Mouse (Mus musculus): ENCODE data around the gene Cyp2d11. TPM values are rescaled to one million over a fixed set of nuclear protein-coding genes. Genes with fewer than 3 reads are reported as not detected.

Cyp2d11 gene
- polyA plus RNA-seq, 1 experiment: not detected

- 89% methylated on average over 3 of the region's 3 CpGs for whole genome bisulfite sequencing
- DNase-seq: no peak
- no peaks in the 10 kb centered on the region; the same call in 1 of the 2 replicates for H3K27me3 ChIP-seq (ENCODE audit: control insufficient read depth, insufficient read depth, low read length)
- no peak overlapping the region for H3K27ac ChIP-seq (ENCODE audit: control insufficient read depth, insufficient read depth, low read length)
- TF ChIP-seq CTCF (IDR thresholded peaks at IDR 0.05; ENCODE audit: borderline replicate concordance, control insufficient read depth, extremely low read depth, insufficient read depth, low read length, poor library complexity) (no peak), POLR2A (IDR thresholded peaks at IDR 0.05; ENCODE audit: control insufficient read depth, extremely low read depth, insufficient read depth, low read length, poor library complexity) (no peak)
- H3K36me3 ChIP-seq (ENCODE audit: control insufficient read depth, insufficient read depth, low read length): no peaks in the 10 kb centered on the region
- H3K4me1 ChIP-seq (replicated peaks; ENCODE audit: control insufficient read depth, insufficient read depth, low read length): no peaks in the 10 kb centered on the region
- no peak overlapping the region for H3K4me3 ChIP-seq (ENCODE audit: control insufficient read depth, insufficient read depth, low read length)
Observed at GRCm38 (mm10) chr15:82423471-82423870, 29.6 kb upstream of the Cyp2d11 start.

DNA sequence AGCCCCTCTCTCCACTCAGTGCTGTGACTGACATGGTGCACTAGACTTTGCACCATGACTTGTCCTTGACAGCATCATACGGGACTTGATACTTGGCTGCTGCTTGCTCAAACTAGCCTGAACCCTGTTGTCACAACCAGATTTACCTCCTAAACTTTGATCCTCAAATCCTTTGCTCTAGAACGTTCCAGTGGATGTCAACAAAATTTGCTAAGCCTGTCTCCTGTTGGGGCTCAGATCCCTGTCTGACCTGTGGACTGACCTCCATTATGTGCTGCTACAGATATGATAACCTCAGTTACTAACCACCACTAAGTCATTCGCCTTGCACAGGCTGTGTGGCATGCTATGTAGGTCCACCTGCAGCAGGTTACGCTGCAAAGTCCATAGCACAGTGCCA is 29.1 kb upstream of the Cyp2d11 start:
- no peak for TF ChIP-seq CTCF (IDR thresholded peaks at IDR 0.05; ENCODE audit: borderline replicate concordance, control insufficient read depth, extremely low read depth, insufficient read depth, low read length, poor library complexity)
- no peak for TF ChIP-seq POLR2A (IDR thresholded peaks at IDR 0.05; ENCODE audit: control insufficient read depth, extremely low read depth, insufficient read depth, low read length, poor library complexity)
- Histone ChIP-seq H3K4me3 (ENCODE audit: control insufficient read depth, insufficient read depth, low read length) (no peak overlapping the region), H3K27me3 (ENCODE audit: control insufficient read depth, insufficient read depth, low read length) (no peaks in the 10 kb centered on the region; the same call in 1 of the 2 replicates), H3K4me1 (replicated peaks; ENCODE audit: control insufficient read depth, insufficient read depth, low read length) (no peaks in the 10 kb centered on the region), H3K36me3 (ENCODE audit: control insufficient read depth, insufficient read depth, low read length) (no peaks in the 10 kb centered on the region), H3K27ac (ENCODE audit: control insufficient read depth, insufficient read depth, low read length) (no peak overlapping the region)
- no peak for DNase-seq
- WGBS: 87% methylated on average over 4 of the region's 4 CpGs

DNA sequence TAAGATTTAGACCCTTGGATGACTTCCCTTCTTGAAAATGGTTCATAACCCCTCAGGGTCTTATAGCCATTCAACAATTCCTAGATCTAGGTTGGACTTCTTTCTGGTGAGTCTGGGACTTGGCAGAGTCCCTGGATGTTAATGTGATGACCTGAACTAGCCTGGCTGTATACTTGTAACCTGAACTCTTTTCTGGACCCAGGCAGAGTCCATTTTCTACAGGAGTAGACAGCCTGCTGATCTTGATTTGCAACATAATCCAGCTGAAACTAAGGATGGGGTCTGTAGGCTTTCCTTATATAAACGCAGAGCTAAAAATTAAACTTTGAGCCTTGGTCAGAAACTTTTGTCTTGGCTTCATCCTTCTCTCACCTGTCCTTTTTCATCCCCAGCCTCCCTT is 24.8 kb upstream of the Cyp2d11 start:
- 88% methylated on average over 1 of the region's 1 CpGs for WGBS
- H3K4me3 ChIP-seq (ENCODE audit: control insufficient read depth, insufficient read depth, low read length): no peak overlapping the region
- no peaks in the 10 kb centered on the region; the same call in 1 of the 2 replicates for H3K27me3 ChIP-seq (ENCODE audit: control insufficient read depth, insufficient read depth, low read length)
- H3K36me3 ChIP-seq (ENCODE audit: control insufficient read depth, insufficient read depth, low read length): no peaks in the 10 kb centered on the region
- TF ChIP-seq CTCF (IDR thresholded peaks at IDR 0.05; ENCODE audit: borderline replicate concordance, control insufficient read depth, extremely low read depth, insufficient read depth, low read length, poor library complexity): no peak
- no peak for TF ChIP-seq POLR2A (IDR thresholded peaks at IDR 0.05; ENCODE audit: control insufficient read depth, extremely low read depth, insufficient read depth, low read length, poor library complexity)
- H3K4me1 ChIP-seq (replicated peaks; ENCODE audit: control insufficient read depth, insufficient read depth, low read length): no peaks in the 10 kb centered on the region
- H3K27ac ChIP-seq (ENCODE audit: control insufficient read depth, insufficient read depth, low read length): no peak overlapping the region
- DNase-seq: no peak

DNA sequence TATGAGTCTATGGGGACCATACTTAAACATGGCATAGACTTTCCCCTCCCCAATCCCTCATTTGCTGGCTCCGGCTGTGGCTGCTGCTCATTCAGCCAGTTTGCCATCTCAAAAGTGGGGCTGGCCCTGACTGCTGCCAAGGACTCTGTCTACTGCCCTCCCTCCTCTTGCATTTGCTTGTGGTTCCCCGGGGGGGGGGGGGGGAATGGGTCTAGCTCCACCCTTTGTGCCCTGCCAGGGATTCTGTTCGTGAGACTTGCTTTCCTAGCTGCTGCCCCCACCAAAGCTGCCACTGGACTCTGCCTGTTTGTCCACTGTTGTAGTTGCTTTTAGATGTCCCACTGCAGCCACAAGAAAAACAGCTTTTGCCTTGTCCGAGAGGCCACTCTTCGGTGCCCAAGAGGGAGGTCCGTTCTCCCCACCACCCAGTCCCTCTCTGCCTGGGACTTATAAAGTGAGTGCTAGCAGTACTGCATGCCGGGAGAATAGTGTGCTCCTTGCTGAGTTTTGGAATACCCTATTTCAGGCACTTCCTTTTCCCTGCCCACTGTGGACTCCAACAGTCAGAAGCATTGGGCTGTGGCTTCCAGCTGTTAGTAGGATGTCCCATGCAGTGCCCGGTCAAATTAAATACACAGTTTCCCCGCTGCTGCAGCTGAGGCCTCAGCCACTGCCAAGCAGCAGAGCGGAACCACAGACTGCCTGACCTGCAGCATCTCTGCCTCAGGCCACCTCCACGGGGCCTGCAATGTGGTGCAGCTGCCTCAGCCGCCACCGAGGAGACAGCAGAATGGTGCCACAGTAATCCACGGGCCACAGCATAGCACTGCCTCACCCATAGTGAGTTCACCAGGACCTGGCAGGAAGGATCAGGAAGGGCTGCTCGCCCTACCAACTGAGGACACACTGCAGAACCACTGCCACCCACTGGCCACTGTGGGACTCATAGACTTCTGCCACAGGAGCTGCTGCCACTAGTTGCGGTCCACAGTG is 23.3 kb upstream of the Cyp2d11 start:
- Histone ChIP-seq H3K27ac (ENCODE audit: control insufficient read depth, insufficient read depth, low read length) (no peak overlapping the region), H3K27me3 (ENCODE audit: control insufficient read depth, insufficient read depth, low read length) (no peaks in the 10 kb centered on the region), H3K36me3 (ENCODE audit: control insufficient read depth, insufficient read depth, low read length) (no peaks in the 10 kb centered on the region), H3K4me1 (replicated peaks; ENCODE audit: control insufficient read depth, insufficient read depth, low read length) (no peaks in the 10 kb centered on the region), H3K4me3 (ENCODE audit: control insufficient read depth, insufficient read depth, low read length) (no peak overlapping the region)
- peak; percentile 79 for DNase-seq
- 54% methylated on average over 16 of the region's 16 CpGs for WGBS
- no peak for TF ChIP-seq POLR2A (IDR thresholded peaks at IDR 0.05; ENCODE audit: control insufficient read depth, extremely low read depth, insufficient read depth, low read length, poor library complexity)
- peak; percentile 54; the same call in 1 of the 2 replicates for TF ChIP-seq CTCF (IDR thresholded peaks at IDR 0.05; ENCODE audit: borderline replicate concordance, control insufficient read depth, extremely low read depth, insufficient read depth, low read length, poor library complexity)

- no peaks in the 10 kb centered on the region for H3K27me3 ChIP-seq (ENCODE audit: control insufficient read depth, insufficient read depth, low read length)
- WGBS: 87% methylated on average over 4 of the region's 4 CpGs
- no peaks in the 10 kb centered on the region for H3K36me3 ChIP-seq (ENCODE audit: control insufficient read depth, insufficient read depth, low read length)
- no peak overlapping the region for H3K27ac ChIP-seq (ENCODE audit: control insufficient read depth, insufficient read depth, low read length)
- H3K4me1 ChIP-seq (replicated peaks; ENCODE audit: control insufficient read depth, insufficient read depth, low read length): no peaks in the 10 kb centered on the region
- no peak overlapping the region for H3K4me3 ChIP-seq (ENCODE audit: control insufficient read depth, insufficient read depth, low read length)
- no peak for TF ChIP-seq POLR2A (IDR thresholded peaks at IDR 0.05; ENCODE audit: control insufficient read depth, extremely low read depth, insufficient read depth, low read length, poor library complexity)
- no peak for TF ChIP-seq CTCF (IDR thresholded peaks at IDR 0.05; ENCODE audit: borderline replicate concordance, control insufficient read depth, extremely low read depth, insufficient read depth, low read length, poor library complexity)
- no peak for DNase-seq
Observed at GRCm38 (mm10) chr15:82407536-82407935, 13.7 kb upstream of the Cyp2d11 start.

DNA sequence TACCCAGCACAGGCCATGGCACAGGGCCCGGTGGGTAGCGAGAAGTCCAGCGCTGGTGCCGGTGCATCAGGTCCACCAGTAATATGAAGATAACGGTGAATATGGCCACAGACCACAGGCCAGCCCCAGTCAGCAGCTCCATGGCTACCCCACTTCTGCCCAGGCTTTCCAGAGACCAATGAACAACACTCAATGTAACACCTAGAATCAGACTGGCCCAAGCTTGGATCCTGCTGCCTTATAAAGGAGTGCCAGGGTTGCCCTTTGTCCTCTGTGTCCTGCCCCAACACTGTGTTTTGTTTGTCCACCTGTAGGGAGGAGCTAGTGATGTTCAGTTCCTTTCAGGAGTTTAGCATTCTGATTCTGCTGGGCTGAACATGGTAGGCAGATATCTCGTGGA is 13.2 kb upstream of the Cyp2d11 start, which contains the start of gene Cyp2d10:
Gene Cyp2d10, minus strand, starts transcription at position 215 of the 400 bp plus-strand sequence.
- WGBS: 94% methylated on average over 6 of the region's 6 CpGs
- H3K36me3 ChIP-seq (ENCODE audit: control insufficient read depth, insufficient read depth, low read length): no peaks in the 10 kb centered on the region
- H3K27ac ChIP-seq (ENCODE audit: control insufficient read depth, insufficient read depth, low read length): no peak within 1 kb of the TSS
- H3K4me1 ChIP-seq (replicated peaks; ENCODE audit: control insufficient read depth, insufficient read depth, low read length): no peaks in the 10 kb centered on the region
- no peaks in the 10 kb centered on the region for H3K27me3 ChIP-seq (ENCODE audit: control insufficient read depth, insufficient read depth, low read length)
- DNase-seq: no peak
- no peak within 1 kb of the TSS for H3K4me3 ChIP-seq (ENCODE audit: control insufficient read depth, insufficient read depth, low read length)
- no peak for TF ChIP-seq CTCF (IDR thresholded peaks at IDR 0.05; ENCODE audit: borderline replicate concordance, control insufficient read depth, extremely low read depth, insufficient read depth, low read length, poor library complexity)
- TF ChIP-seq POLR2A (IDR thresholded peaks at IDR 0.05; ENCODE audit: control insufficient read depth, extremely low read depth, insufficient read depth, low read length, poor library complexity): no peak

Data from thymus, adult 2 months (tissue).